ENCODE assay signal across 25 mouse cellular contexts in the genomic region with DNA sequence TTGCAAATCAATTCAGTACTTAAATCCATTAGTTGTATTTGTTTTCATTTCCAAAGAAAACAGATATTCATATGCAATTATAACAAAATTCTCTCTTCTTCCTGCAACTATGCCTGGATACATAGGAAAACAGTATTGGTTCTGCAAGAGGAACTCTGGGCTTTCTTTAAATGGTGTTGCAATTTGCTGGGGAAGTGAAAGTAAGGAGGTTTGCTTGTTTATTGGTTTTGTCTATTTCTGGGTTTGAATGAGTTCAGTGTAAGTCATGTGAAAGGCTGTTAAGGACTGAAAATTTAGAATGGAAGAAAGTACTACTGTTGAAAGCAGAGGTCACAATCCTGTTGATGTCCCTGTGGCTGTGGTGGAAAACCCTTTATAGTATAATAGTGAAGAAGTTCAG.
DNase-seq lines count a peak whose midpoint lies in the region; ATAC-seq lines count a peak whose summit lies in the region.
"Had no signal": no experiment of that assay in that cellular context is flagged by ENCODE, and none has a peak within 500 bp of the region (broad histone marks: within the 10 kb centered on the region; RNA-seq: fewer than 3 reads in every experiment).

No protein-coding gene starts in this region.

- H3K9me3 ChIP-seq in liver, embryonic 15.5 days (replicated peaks), result no peaks in the 10 kb centered on the region
- no peaks in the 10 kb centered on the region for H3K9me3 ChIP-seq in liver, embryonic 12.5 days (replicated peaks)
- H3K9me3 ChIP-seq: embryonic facial prominence, embryonic 13.5 days; heart, embryonic 15.5 days; hindbrain, embryonic 10.5 days; limb, embryonic 13.5 days; midbrain, embryonic 10.5 days; neural tube, embryonic 12.5 days had no signal

- no peak overlapping the region for H3K27ac ChIP-seq in liver, embryonic 15.5 days (replicated peaks)
- H3K27ac ChIP-seq in liver, embryonic 12.5 days, result no peak overlapping the region
- H3K27ac ChIP-seq: embryonic facial prominence, embryonic 13.5 days; heart, adult 2 months; heart, embryonic 15.5 days; hindbrain, embryonic 10.5 days; hindbrain, postnatal 0 days; kidney, postnatal 0 days; limb, embryonic 13.5 days; midbrain, embryonic 10.5 days; neural tube, embryonic 12.5 days had no signal

- peak; percentile 37 for DNase-seq in heart, adult 8-10 months (ENCODE audit: low spot score)
- DNase-seq in heart, postnatal 36 days, result no peak
- DNase-seq in c-Kit-positive CD71-negative TER-119-negative erythroid progenitor cells, embryonic 14.5 days (ENCODE audit: low read depth), result peak; percentile 25
- DNase-seq in gastrocnemius, postnatal 4 days (ENCODE audit: low spot score in 2 of 2), result no peak
- no peak for DNase-seq in urinary bladder, postnatal 4 days (ENCODE audit: low spot score in 2 of 2)
- DNase-seq: adrenal gland, postnatal 36 days; cerebellum, adult 8-10 months; gastrocnemius, postnatal 10 days; heart, adult 2 months; kidney, adult 11 months; right cerebral cortex, postnatal 4 days; thymus, postnatal 4 days had no signal

- intact Hi-C loops in heart, postnatal 36 days (cut with DNase I), result no loop called here

- H3K4me3 ChIP-seq in liver, embryonic 15.5 days (replicated peaks), result no peak overlapping the region
- H3K4me3 ChIP-seq in liver, embryonic 12.5 days, result no peak overlapping the region
- H3K4me3 ChIP-seq: embryonic facial prominence, embryonic 13.5 days; heart, adult 2 months; heart, embryonic 15.5 days; hindbrain, embryonic 10.5 days; limb, embryonic 13.5 days; midbrain, embryonic 10.5 days; neural tube, embryonic 12.5 days had no signal

- ATAC-seq in liver, embryonic 15.5 days (ENCODE audit: insufficient read depth), result 0 out of 2 replicates have a peak, but pooled peaks have one; percentile 18
- no peak for ATAC-seq in liver, embryonic 12.5 days
- ATAC-seq in monocyte, adult 5-6 weeks (replicated peaks; ENCODE audit: insufficient number of reproducible peaks, low FRiP score, low TSS enrichment, poor library complexity, severe bottlenecking), result peak; percentile 83
- ATAC-seq: forebrain, embryonic 14.5 days; hindbrain, postnatal 0 days had no signal

- H3K27me3 ChIP-seq in liver, embryonic 15.5 days, result no peaks in the 10 kb centered on the region
- no peaks in the 10 kb centered on the region for H3K27me3 ChIP-seq in liver, embryonic 12.5 days (replicated peaks)
- H3K27me3 ChIP-seq: CH12.LX; embryonic facial prominence, embryonic 13.5 days; heart, embryonic 15.5 days; limb, embryonic 13.5 days; neural tube, embryonic 12.5 days had no signal

- H3K9ac ChIP-seq in liver, embryonic 15.5 days, result no peak overlapping the region
- no peak overlapping the region for H3K9ac ChIP-seq in liver, embryonic 12.5 days
- H3K9ac ChIP-seq: embryonic facial prominence, embryonic 13.5 days; heart, embryonic 15.5 days; limb, embryonic 13.5 days; neural tube, embryonic 12.5 days had no signal

- no peaks in the 10 kb centered on the region for H3K4me1 ChIP-seq in liver, embryonic 15.5 days (replicated peaks)
- no peaks in the 10 kb centered on the region for H3K4me1 ChIP-seq in liver, embryonic 12.5 days
- H3K4me1 ChIP-seq: embryonic facial prominence, embryonic 13.5 days; heart, embryonic 15.5 days; hindbrain, embryonic 10.5 days; limb, embryonic 13.5 days; midbrain, embryonic 10.5 days; neural tube, embryonic 12.5 days had no signal

- no peak overlapping the region for H3K4me2 ChIP-seq in liver, embryonic 15.5 days
- no peak overlapping the region for H3K4me2 ChIP-seq in liver, embryonic 12.5 days
- H3K4me2 ChIP-seq: embryonic facial prominence, embryonic 13.5 days; heart, embryonic 15.5 days; limb, embryonic 13.5 days; neural tube, embryonic 12.5 days had no signal

- no peaks in the 10 kb centered on the region for H3K36me3 ChIP-seq in liver, embryonic 15.5 days (replicated peaks)
- no peaks in the 10 kb centered on the region for H3K36me3 ChIP-seq in liver, embryonic 12.5 days
- H3K36me3 ChIP-seq: embryonic facial prominence, embryonic 13.5 days; heart, embryonic 15.5 days; hindbrain, embryonic 10.5 days; limb, embryonic 13.5 days; midbrain, embryonic 10.5 days; neural tube, embryonic 12.5 days had no signal

Comparison
In these comparisons a context has a peak if more than half of its experiments do, and no peak if none do; other contexts are left out.
1. DNase-seq: peak in heart, adult 8-10 months (single experiment) and c-Kit-positive CD71-negative TER-119-negative erythroid progenitor cells, embryonic 14.5 days (single experiment); none in heart, postnatal 36 days (0 of 2), gastrocnemius, postnatal 4 days (0 of 2) and urinary bladder, postnatal 4 days (0 of 2).